Mouse (Mus musculus) megakaryocyte, embryonic 14.5 days (primary cell): ENCODE measurements at regions not wholly inside any gene's neighbourhood (a gene's known extent, or its start where the extent isn't known, plus 50 kb on each side); places are given as distances from the start of the nearest gene placed in this dataset.

ENCODE experiments used
- H3K27me3 ChIP-seq: replicated peaks from 2 replicates; pipeline ENCODE3; 2012; ENCODE audit warnings: inconsistent platforms
- H3K36me3 ChIP-seq: replicated peaks from 2 replicates; pipeline ENCODE3; 2012; ENCODE audit warnings: low read length, inconsistent platforms, mixed read lengths
- H3K4me1 ChIP-seq: 2 replicates; pipeline ENCODE4 v1.6.1; 2012; ENCODE audit warnings: inconsistent platforms
- H3K4me3 ChIP-seq: replicated peaks from 2 replicates; pipeline ENCODE3; 2012; ENCODE audit warnings: moderate library complexity, mild to moderate bottlenecking, inconsistent platforms
- H3K9me3 ChIP-seq: 2 replicates; pipeline ENCODE4 v1.6.1; 2012; ENCODE audit warnings: inconsistent platforms
- FLI1 ChIP-seq: IDR thresholded peaks from 2 replicates; pipeline ENCODE4 v1.6.1; 2012; ENCODE audit warnings: low read length, inconsistent platforms, mixed read lengths
- GATA1 ChIP-seq: IDR thresholded peaks from 3 replicates; pipeline ENCODE4 v1.6.1; 2012; ENCODE audit warnings: mixed read lengths, low read length, inconsistent platforms, borderline replicate concordance

DNA sequence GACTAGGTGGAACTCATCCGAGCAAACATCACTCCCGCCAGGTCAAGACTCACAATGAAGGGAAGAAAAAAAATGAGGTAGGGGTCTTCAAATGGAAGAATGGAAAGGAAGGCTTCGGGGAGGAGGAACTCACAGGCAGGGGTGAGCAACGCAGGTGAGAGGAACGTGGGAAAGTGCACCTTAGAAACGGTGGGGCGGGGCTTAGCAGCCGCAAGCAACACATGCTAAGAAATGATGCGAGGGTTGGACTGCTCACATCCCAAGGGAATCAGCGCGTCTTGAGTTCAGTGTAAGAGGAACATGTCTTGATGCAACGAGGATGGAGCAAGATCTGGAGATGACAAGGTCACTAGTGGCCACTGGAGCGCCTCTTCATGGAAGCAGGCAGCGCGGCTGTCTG is 560.6 kb upstream of the Gm19410 start:
- Histone ChIP-seq H3K36me3 (no peaks in the 10 kb centered on the region), H3K27me3 (no peaks in the 10 kb centered on the region), H3K4me1 (peaks cover 75% of the 10 kb centered on the region), H3K9me3 (no peaks in the 10 kb centered on the region), H3K4me3 (peak overlapping the region; percentile 83)
- TF ChIP-seq GATA1 (no peak), FLI1 (no peak)

DNA sequence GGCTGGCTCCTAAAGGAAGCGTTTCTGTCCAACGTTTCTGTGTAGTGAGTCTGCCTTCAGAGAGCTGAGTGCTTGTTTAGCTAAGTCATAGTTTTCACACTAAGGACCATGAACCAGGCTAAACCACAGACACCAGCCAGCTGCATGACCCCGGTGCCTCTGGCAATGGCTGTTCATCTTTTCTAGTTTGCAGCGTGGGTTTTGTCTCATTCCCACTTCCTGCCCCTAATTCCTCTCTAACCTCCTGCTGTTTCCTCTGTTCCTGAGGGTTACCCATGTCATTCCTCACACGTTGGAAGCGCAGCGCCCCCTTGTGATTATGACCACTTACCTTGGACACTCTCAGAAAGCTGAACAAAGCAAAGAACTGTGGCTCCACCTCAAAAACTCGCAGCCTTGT is 560.1 kb upstream of the Gm19410 start:
- no peaks in the 10 kb centered on the region for H3K27me3 ChIP-seq
- peak; percentile 30; the same call in 1 of the 2 replicates for TF ChIP-seq FLI1
- no peak for TF ChIP-seq GATA1
- no peaks in the 10 kb centered on the region for H3K36me3 ChIP-seq
- H3K9me3 ChIP-seq = peaks cover under 1% of the 10 kb centered on the region; the same call in 1 of the 2 replicates
- H3K4me1 ChIP-seq = peaks cover 75% of the 10 kb centered on the region
- peak overlapping the region; percentile 83 for H3K4me3 ChIP-seq

DNA sequence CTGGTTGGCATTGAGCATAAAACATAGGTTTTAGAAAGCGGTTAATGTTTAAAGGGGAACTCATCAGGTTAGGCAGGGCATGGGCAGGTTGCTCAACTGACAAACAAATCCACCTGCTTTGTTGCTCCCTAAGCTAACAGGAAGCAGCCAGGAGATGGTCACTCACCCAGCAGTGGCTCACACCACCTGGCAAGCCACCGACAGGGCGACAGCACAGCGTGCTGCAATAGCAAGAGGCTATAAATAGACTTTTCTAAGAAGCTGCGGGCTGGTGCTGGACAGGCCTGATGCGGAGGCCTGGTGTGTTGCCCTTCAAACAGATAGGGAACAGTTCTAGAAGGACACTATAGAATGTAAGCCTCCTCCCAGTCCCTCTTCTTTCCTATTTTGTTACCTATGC is 559.3 kb upstream of the Gm19410 start:
- Histone ChIP-seq H3K4me3 (peak overlapping the region; percentile 67), H3K36me3 (no peaks in the 10 kb centered on the region), H3K27me3 (no peaks in the 10 kb centered on the region), H3K4me1 (peaks cover 73% of the 10 kb centered on the region), H3K9me3 (peaks cover 5% of the 10 kb centered on the region; the same call in 1 of the 2 replicates)
- TF ChIP-seq FLI1 (no peak), GATA1 (no peak)

DNA sequence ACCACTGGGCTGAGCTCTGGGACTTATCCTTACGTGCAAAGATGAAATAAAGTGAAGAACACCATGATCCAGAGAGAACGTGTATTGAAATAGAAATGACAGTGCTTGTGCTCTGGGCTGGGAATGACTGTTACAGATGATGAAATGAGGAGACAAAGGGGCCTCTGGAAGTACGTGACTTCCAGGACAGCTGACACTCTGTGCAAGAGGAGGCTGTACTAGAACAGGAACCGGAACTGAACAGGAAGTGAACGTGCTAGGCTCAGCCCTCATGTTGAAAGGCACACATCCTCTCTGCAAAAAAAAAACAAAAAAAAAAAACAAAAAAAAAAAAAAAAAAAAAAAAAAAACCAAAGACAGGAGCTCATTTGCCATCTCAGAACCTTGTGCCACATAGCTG is 557.2 kb upstream of the Gm19410 start:
- Histone ChIP-seq H3K9me3 (peaks cover 5% of the 10 kb centered on the region; the same call in 1 of the 2 replicates), H3K36me3 (no peaks in the 10 kb centered on the region), H3K4me3 (peak overlapping the region; percentile 42), H3K4me1 (peaks cover 53% of the 10 kb centered on the region), H3K27me3 (peaks cover 9% of the 10 kb centered on the region)
- TF ChIP-seq GATA1 (no peak), FLI1 (no peak)

DNA sequence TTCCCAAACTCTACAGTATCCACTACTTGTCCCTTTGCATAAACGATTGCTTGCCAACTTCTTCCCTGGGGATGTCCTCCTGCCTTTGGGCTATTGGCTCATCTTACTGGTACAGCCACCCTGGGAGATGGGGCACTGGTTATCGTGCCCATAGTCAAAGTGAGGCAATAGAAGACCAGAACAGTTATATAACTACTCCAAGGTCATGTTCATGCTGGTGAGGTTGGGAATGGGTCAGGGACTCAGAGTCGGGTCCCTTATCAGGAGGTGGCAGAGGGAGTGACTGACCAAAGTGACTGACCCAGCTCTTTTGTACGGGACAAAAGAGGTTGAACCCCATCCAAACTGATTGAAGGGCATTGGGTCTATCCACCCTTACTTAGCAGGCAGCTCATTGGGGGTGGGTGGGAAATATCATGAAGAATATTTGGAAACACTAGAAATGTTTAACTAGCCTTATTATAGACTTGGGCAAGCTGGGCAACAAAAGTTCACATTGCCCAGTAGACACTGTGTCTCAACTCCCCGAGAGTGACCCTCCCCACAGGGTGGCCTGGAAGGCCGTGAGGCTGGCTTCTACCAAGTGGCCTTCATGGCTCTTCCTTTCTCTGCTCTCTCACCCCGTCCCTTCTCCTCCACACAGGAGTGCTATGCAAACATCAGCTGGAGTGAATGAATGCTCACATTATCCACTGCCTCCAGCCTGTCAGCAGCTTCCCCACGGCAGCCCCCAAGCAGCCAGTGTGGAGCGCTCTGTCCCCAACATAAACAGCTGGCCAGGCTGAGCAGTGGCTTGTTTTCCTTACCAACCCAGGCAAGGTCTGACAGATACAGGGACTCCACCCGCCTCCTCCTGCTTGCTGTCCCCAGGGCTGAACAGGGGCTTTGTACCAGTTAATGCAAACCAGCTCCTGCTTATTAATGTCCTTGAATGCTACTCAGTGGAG is 553.8 kb upstream of the Gm19410 start:
- Histone ChIP-seq H3K36me3 (no peaks in the 10 kb centered on the region), H3K27me3 (peaks cover 9% of the 10 kb centered on the region), H3K4me1 (peaks cover 18% of the 10 kb centered on the region), H3K4me3 (no peak overlapping the region), H3K9me3 (peaks cover 5% of the 10 kb centered on the region; the same call in 1 of the 2 replicates)
- TF ChIP-seq FLI1 (no peak), GATA1 (no peak)

GRCm38 (mm10) chr8:35213515-35213914 is 552.1 kb upstream of the Gm19410 start:
- H3K4me1 ChIP-seq = peaks cover 4% of the 10 kb centered on the region
- TF ChIP-seq FLI1 = no peak
- TF ChIP-seq GATA1 = no peak
- no peak overlapping the region for H3K4me3 ChIP-seq
- no peaks in the 10 kb centered on the region for H3K36me3 ChIP-seq
- peaks cover 9% of the 10 kb centered on the region for H3K27me3 ChIP-seq
- peaks cover 5% of the 10 kb centered on the region; the same call in 1 of the 2 replicates for H3K9me3 ChIP-seq

- TF ChIP-seq FLI1 (no peak), GATA1 (no peak)
- no peak overlapping the region for H3K4me3 ChIP-seq
- peaks cover 5% of the 10 kb centered on the region; the same call in 1 of the 2 replicates for H3K4me1 ChIP-seq
- H3K9me3 ChIP-seq = no peaks in the 10 kb centered on the region
- no peaks in the 10 kb centered on the region for H3K36me3 ChIP-seq
- H3K27me3 ChIP-seq = peaks cover 7% of the 10 kb centered on the region
These were observed 548.0 kb upstream of the Gm19410 start for GRCm38 (mm10) chr8:35217604-35218003.

GRCm38 (mm10) chr8:35218327-35218726 is 547.3 kb upstream of the Gm19410 start:
- Histone ChIP-seq H3K4me3 (no peak overlapping the region), H3K9me3 (no peaks in the 10 kb centered on the region), H3K36me3 (no peaks in the 10 kb centered on the region), H3K4me1 (peaks cover 5% of the 10 kb centered on the region; the same call in 1 of the 2 replicates), H3K27me3 (peaks cover 2% of the 10 kb centered on the region)
- TF ChIP-seq GATA1 = no peak
- no peak for TF ChIP-seq FLI1

- TF ChIP-seq GATA1 (no peak), FLI1 (no peak)
- no peak overlapping the region for H3K4me3 ChIP-seq
These were observed 541.3 kb upstream of the Gm19410 start for GRCm38 (mm10) chr8:35224053-35224924.

More at GRCm38 (mm10) chr8:35224053-35224924, 541.3 kb upstream of the Gm19410 start:
- peaks cover 6% of the 10 kb centered on the region for H3K27me3 ChIP-seq
- no peaks in the 10 kb centered on the region for H3K36me3 ChIP-seq
- 0 out of 2 replicates have a peak, but pooled peaks cover 3% of the 10 kb centered on the region for H3K9me3 ChIP-seq
- H3K4me1 ChIP-seq = 0 out of 2 replicates have a peak, but pooled peaks cover under 1% of the 10 kb centered on the region
